Mouse (Mus musculus): ENCODE data around the gene Afg3l1. TPM values are rescaled to one million over a fixed set of nuclear protein-coding genes. Genes with fewer than 3 reads are reported as not detected.
"Not testable (repeated sequence)": the region's sequence is repeated elsewhere in the genome, so short reads cannot be mapped to it uniquely, and the experiment has no call there.

Afg3l1 gene
- polyA plus RNA-seq, 1 experiment from 2014 or later: 37.0 TPM

- peaks cover 8% of the 10 kb centered on the region; the same call in 1 of the 2 replicates for H3K4me1 ChIP-seq (ENCODE audit: control insufficient read depth, insufficient read depth, low read length)
- H3K4me2 ChIP-seq (ENCODE audit: low read length): no peak overlapping the region
- no peak overlapping the region for H3K9ac ChIP-seq (replicated peaks; ENCODE audit: low read length)
- H3K27me3 ChIP-seq (ENCODE audit: control insufficient read depth, insufficient read depth, low read length): no peaks in the 10 kb centered on the region
- ATAC-seq (ENCODE audit: low FRiP score, low TSS enrichment) (no peak), DNase-seq (no peak)
- H3K4me3 ChIP-seq (replicated peaks; ENCODE audit: low read depth, low read length): no peak overlapping the region
- no peak overlapping the region for H3K27ac ChIP-seq (replicated peaks; ENCODE audit: low read depth, low read length)
- H3K9me3 ChIP-seq (ENCODE audit: control insufficient read depth, low read length): no peaks in the 10 kb centered on the region
- H3K36me3 ChIP-seq (ENCODE audit: control insufficient read depth, insufficient read depth, low read length): no peaks in the 10 kb centered on the region
- WGBS: 93% methylated on average over 2 of the region's 2 CpGs
Measured at GRCm38 (mm10) chr8:123441788-123442187, 35.9 kb upstream of the Afg3l1 start.

DNA sequence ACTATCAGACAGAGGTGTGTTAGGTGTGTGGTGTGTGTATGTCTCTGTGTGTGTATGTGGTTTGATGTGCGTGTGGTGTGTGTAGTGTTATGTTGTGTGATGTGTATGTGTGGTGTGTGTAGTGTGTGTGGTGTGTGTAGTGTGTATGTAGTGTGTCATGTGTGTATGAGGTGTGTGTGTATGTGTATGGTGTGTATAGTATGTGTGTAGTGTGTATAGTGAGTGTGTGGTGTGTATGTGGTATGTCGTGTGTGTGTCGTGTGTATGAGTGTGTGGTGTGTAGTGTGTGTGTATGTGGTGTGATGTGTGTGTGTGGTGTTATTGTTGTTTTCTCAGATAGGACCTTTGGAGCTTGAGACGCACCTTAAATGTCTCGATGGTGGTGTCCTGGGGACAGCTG, 35.4 kb upstream of the Afg3l1 start:
- peak overlapping the region; percentile 65; the same call in 1 of the 2 replicates for H3K4me2 ChIP-seq (ENCODE audit: low read length)
- no peak overlapping the region for H3K27ac ChIP-seq (replicated peaks; ENCODE audit: low read depth, low read length)
- no peaks in the 10 kb centered on the region for H3K9me3 ChIP-seq (ENCODE audit: control insufficient read depth, low read length)
- 0 out of 2 replicates have a peak overlapping the region, but pooled peaks have one; percentile 80 for H3K9ac ChIP-seq (replicated peaks; ENCODE audit: low read length)
- ATAC-seq (ENCODE audit: low FRiP score, low TSS enrichment) (no peak), DNase-seq (no peak)
- peaks cover 8% of the 10 kb centered on the region; the same call in 1 of the 2 replicates for H3K4me1 ChIP-seq (ENCODE audit: control insufficient read depth, insufficient read depth, low read length)
- no peaks in the 10 kb centered on the region for H3K36me3 ChIP-seq (ENCODE audit: control insufficient read depth, insufficient read depth, low read length)
- peak overlapping the region; percentile 62; the same call in 1 of the 2 replicates for H3K4me3 ChIP-seq (replicated peaks; ENCODE audit: low read depth, low read length)
- 89% methylated on average over 5 of the region's 5 CpGs for WGBS
- H3K27me3 ChIP-seq (ENCODE audit: control insufficient read depth, insufficient read depth, low read length): no peaks in the 10 kb centered on the region

GRCm38 (mm10) chr8:123442871-123443575, 34.7 kb upstream of the Afg3l1 start:
- ATAC-seq (ENCODE audit: low FRiP score, low TSS enrichment) (peak; percentile 95), DNase-seq (peak; percentile 93)
- no peaks in the 10 kb centered on the region for H3K9me3 ChIP-seq (ENCODE audit: control insufficient read depth, low read length)
- peak overlapping the region; percentile 62 for H3K4me3 ChIP-seq (replicated peaks; ENCODE audit: low read depth, low read length)
- H3K9ac ChIP-seq (replicated peaks; ENCODE audit: low read length): peak overlapping the region; percentile 80
- under 1% methylated on average over 41 of the region's 41 CpGs for WGBS
- peak overlapping the region; percentile 65 for H3K4me2 ChIP-seq (ENCODE audit: low read length)
- H3K27ac ChIP-seq (replicated peaks; ENCODE audit: low read depth, low read length): peak overlapping the region; percentile 87
- H3K27me3 ChIP-seq (ENCODE audit: control insufficient read depth, insufficient read depth, low read length): no peaks in the 10 kb centered on the region
- no peaks in the 10 kb centered on the region for H3K36me3 ChIP-seq (ENCODE audit: control insufficient read depth, insufficient read depth, low read length)
- peaks cover 8% of the 10 kb centered on the region; the same call in 1 of the 2 replicates for H3K4me1 ChIP-seq (ENCODE audit: control insufficient read depth, insufficient read depth, low read length)

- Histone ChIP-seq H3K27ac (replicated peaks; ENCODE audit: low read depth, low read length) (peak overlapping the region; percentile 87), H3K36me3 (ENCODE audit: control insufficient read depth, insufficient read depth, low read length) (no peaks in the 10 kb centered on the region), H3K27me3 (ENCODE audit: control insufficient read depth, insufficient read depth, low read length) (no peaks in the 10 kb centered on the region), H3K4me2 (ENCODE audit: low read length) (peak overlapping the region; percentile 65), H3K4me3 (replicated peaks; ENCODE audit: low read depth, low read length) (peak overlapping the region; percentile 62), H3K9me3 (ENCODE audit: control insufficient read depth, low read length) (no peaks in the 10 kb centered on the region), H3K9ac (replicated peaks; ENCODE audit: low read length) (peak overlapping the region; percentile 80), H3K4me1 (ENCODE audit: control insufficient read depth, insufficient read depth, low read length) (peaks cover 8% of the 10 kb centered on the region; the same call in 1 of the 2 replicates)
- DNase-seq (no peak), ATAC-seq (ENCODE audit: low FRiP score, low TSS enrichment) (no peak)
- 26% methylated on average over 4 of the region's 4 CpGs for WGBS
Measured at GRCm38 (mm10) chr8:123443576-123443921, 34.2 kb upstream of the Afg3l1 start.

GRCm38 (mm10) chr8:123444131-123444530, 33.6 kb upstream of the Afg3l1 start:
- Histone ChIP-seq H3K4me2 (ENCODE audit: low read length) (peak overlapping the region; percentile 65), H3K4me3 (replicated peaks; ENCODE audit: low read depth, low read length) (peak overlapping the region; percentile 62; the same call in 1 of the 2 replicates), H3K36me3 (ENCODE audit: control insufficient read depth, insufficient read depth, low read length) (peaks cover 5% of the 10 kb centered on the region; the same call in 1 of the 2 replicates), H3K9ac (replicated peaks; ENCODE audit: low read length) (peak overlapping the region; percentile 80; the same call in 1 of the 2 replicates), H3K27me3 (ENCODE audit: control insufficient read depth, insufficient read depth, low read length) (no peaks in the 10 kb centered on the region), H3K4me1 (ENCODE audit: control insufficient read depth, insufficient read depth, low read length) (peaks cover 8% of the 10 kb centered on the region; the same call in 1 of the 2 replicates), H3K27ac (replicated peaks; ENCODE audit: low read depth, low read length) (no peak overlapping the region), H3K9me3 (ENCODE audit: control insufficient read depth, low read length) (no peaks in the 10 kb centered on the region)
- ATAC-seq (ENCODE audit: low FRiP score, low TSS enrichment) (no peak), DNase-seq (no peak)
- 91% methylated on average over 6 of the region's 6 CpGs for WGBS

GRCm38 (mm10) chr8:123445981-123446380, 31.7 kb upstream of the Afg3l1 start:
- Histone ChIP-seq H3K36me3 (ENCODE audit: control insufficient read depth, insufficient read depth, low read length) (peaks cover 15% of the 10 kb centered on the region), H3K27me3 (ENCODE audit: control insufficient read depth, insufficient read depth, low read length) (no peaks in the 10 kb centered on the region), H3K4me2 (ENCODE audit: low read length) (no peak overlapping the region), H3K4me1 (ENCODE audit: control insufficient read depth, insufficient read depth, low read length) (peaks cover 8% of the 10 kb centered on the region; the same call in 1 of the 2 replicates), H3K9me3 (ENCODE audit: control insufficient read depth, low read length) (no peaks in the 10 kb centered on the region), H3K4me3 (replicated peaks; ENCODE audit: low read depth, low read length) (no peak overlapping the region), H3K27ac (replicated peaks; ENCODE audit: low read depth, low read length) (no peak overlapping the region), H3K9ac (replicated peaks; ENCODE audit: low read length) (no peak overlapping the region)
- 91% methylated on average over 10 of the region's 10 CpGs for WGBS
- DNase-seq (no peak), ATAC-seq (ENCODE audit: low FRiP score, low TSS enrichment) (no peak)

- Histone ChIP-seq H3K27me3 (ENCODE audit: control insufficient read depth, insufficient read depth, low read length) (no peaks in the 10 kb centered on the region), H3K4me1 (ENCODE audit: control insufficient read depth, insufficient read depth, low read length) (peaks cover 8% of the 10 kb centered on the region; the same call in 1 of the 2 replicates), H3K9me3 (ENCODE audit: control insufficient read depth, low read length) (no peaks in the 10 kb centered on the region), H3K36me3 (ENCODE audit: control insufficient read depth, insufficient read depth, low read length) (peaks cover 21% of the 10 kb centered on the region), H3K4me2 (ENCODE audit: low read length) (no peak overlapping the region), H3K9ac (replicated peaks; ENCODE audit: low read length) (no peak overlapping the region), H3K27ac (replicated peaks; ENCODE audit: low read depth, low read length) (no peak overlapping the region), H3K4me3 (replicated peaks; ENCODE audit: low read depth, low read length) (no peak overlapping the region)
- ATAC-seq (ENCODE audit: low FRiP score, low TSS enrichment): no peak
- WGBS: 94% methylated on average over 6 of the region's 6 CpGs
- DNase-seq: no peak
Measured at GRCm38 (mm10) chr8:123446799-123447198, 30.9 kb upstream of the Afg3l1 start.

- no peaks in the 10 kb centered on the region for H3K9me3 ChIP-seq (ENCODE audit: control insufficient read depth, low read length)
- H3K4me3 ChIP-seq (replicated peaks; ENCODE audit: low read depth, low read length): no peak overlapping the region
- no peak for DNase-seq
- no peak for ATAC-seq (ENCODE audit: low FRiP score, low TSS enrichment)
- H3K9ac ChIP-seq (replicated peaks; ENCODE audit: low read length): no peak overlapping the region
- no peaks in the 10 kb centered on the region for H3K4me1 ChIP-seq (ENCODE audit: control insufficient read depth, insufficient read depth, low read length)
- no peak overlapping the region for H3K4me2 ChIP-seq (ENCODE audit: low read length)
- 95% methylated on average over 5 of the region's 5 CpGs for WGBS
- peaks cover 58% of the 10 kb centered on the region for H3K36me3 ChIP-seq (ENCODE audit: control insufficient read depth, insufficient read depth, low read length)
- H3K27ac ChIP-seq (replicated peaks; ENCODE audit: low read depth, low read length): no peak overlapping the region
- no peaks in the 10 kb centered on the region for H3K27me3 ChIP-seq (ENCODE audit: control insufficient read depth, insufficient read depth, low read length)
Measured at GRCm38 (mm10) chr8:123450783-123451182, 26.9 kb upstream of the Afg3l1 start.

GRCm38 (mm10) chr8:123451747-123452146, 26.0 kb upstream of the Afg3l1 start:
- H3K4me1 ChIP-seq (ENCODE audit: control insufficient read depth, insufficient read depth, low read length); DNase-seq; H3K27me3 ChIP-seq (ENCODE audit: control insufficient read depth, insufficient read depth, low read length); H3K4me3 ChIP-seq (replicated peaks; ENCODE audit: low read depth, low read length); H3K9me3 ChIP-seq (ENCODE audit: control insufficient read depth, low read length); H3K4me2 ChIP-seq (ENCODE audit: low read length); ATAC-seq (ENCODE audit: low FRiP score, low TSS enrichment); H3K9ac ChIP-seq (replicated peaks; ENCODE audit: low read length); H3K27ac ChIP-seq (replicated peaks; ENCODE audit: low read depth, low read length): not testable (repeated sequence)
- WGBS: 95% methylated on average over 12 of the region's 12 CpGs
- peaks cover 68% of the 10 kb centered on the region for H3K36me3 ChIP-seq (ENCODE audit: control insufficient read depth, insufficient read depth, low read length)

Data from midbrain, embryonic 14.5 days (tissue).